Mouse (Mus musculus) layer of hippocampus, adult 11-12 months (tissue): ENCODE data around the gene Rab11fip5.

Experiments
- DNase-seq: peaks from one replicate; pipeline ENCODE4 v3.0.0; 2022; ENCODE audit warnings: low spot score

Gene Rab11fip5

DNA sequence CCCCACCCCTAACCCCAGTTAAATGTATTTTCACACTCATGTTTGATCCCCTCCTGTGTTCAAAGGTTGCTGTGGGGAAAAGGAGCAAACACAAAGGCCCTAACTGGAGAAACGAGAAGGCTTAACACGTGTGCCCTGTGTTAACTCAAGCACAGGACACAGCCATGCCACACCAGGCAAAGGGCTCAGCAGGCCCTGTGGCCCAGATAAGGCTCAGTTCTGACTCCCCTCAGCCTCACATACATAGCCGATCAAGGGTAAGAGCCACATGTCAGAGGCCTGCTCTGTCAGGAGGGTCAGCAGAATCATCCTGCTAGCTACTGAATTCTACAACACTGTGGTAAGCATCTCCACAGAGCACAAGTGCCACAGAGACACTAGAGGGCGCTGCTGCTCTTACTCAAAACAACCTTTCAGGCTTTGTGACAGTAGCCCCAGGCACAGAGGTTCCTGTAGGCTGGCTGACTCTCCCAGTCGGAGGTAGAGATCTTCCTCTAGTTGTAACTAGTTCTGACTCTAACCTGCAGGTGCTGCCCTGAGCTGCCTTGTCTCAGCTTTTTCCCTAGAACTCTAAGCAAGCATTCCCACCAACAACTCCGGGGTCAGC lies 28.3 kb downstream of the Rab11fip5 start:
- peak; percentile 90 for DNase-seq

GRCm38 (mm10) chr6:85344929-85345328 lies 29.5 kb downstream of the Rab11fip5 start:
- DNase-seq = no peak

GRCm38 (mm10) chr6:85343027-85343426 lies 31.4 kb downstream of the Rab11fip5 start:
- no peak for DNase-seq

- no peak for DNase-seq
Observed at GRCm38 (mm10) chr6:85341814-85342501, 32.5 kb downstream of the Rab11fip5 start.

- DNase-seq = no peak
Observed at GRCm38 (mm10) chr6:85340184-85340583, 34.2 kb downstream of the Rab11fip5 start.

GRCm38 (mm10) chr6:85339273-85339901 lies 35.0 kb downstream of the Rab11fip5 start:
- peak; percentile 66 for DNase-seq

DNA sequence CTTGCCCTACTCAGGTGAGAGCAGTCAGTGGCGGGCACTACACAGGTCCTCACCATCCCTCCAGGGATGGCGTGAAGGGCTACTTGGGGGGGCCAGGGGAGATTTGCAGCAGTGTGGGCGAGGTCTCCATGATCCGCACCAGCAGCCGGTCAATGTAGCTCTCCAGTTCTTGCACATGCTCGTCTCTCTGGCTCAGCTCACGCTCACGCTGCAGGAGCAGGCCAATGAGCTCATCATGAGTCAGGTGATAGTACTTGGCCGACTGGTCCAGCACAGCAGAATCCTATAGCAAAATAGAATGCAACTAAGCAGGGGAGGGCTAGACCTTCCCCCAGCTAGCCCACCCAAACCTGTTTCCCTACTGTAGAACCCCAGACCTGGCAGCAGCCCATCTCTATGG lies 37.5 kb downstream of the Rab11fip5 start:
- no peak for DNase-seq

DNA sequence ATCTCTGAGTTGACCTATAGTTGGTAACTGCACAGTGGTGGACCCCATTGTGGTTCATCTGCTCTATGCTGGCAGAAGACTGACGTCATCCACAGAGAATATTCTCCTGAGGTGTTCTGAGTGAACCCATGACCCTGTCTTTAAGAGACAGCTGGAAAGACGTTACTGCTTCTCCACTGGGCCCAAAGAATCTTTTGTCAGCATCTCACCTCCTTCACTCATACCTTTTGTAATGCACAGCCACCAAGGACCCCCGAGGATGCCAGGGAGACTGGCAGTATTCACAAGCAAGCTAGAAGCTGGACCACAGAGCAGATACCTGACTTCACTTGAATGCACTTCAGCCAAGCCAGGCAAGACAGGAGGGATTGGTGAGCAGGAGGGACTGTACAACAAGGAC lies 39.1 kb downstream of the Rab11fip5 start:
- DNase-seq = no peak

DNA sequence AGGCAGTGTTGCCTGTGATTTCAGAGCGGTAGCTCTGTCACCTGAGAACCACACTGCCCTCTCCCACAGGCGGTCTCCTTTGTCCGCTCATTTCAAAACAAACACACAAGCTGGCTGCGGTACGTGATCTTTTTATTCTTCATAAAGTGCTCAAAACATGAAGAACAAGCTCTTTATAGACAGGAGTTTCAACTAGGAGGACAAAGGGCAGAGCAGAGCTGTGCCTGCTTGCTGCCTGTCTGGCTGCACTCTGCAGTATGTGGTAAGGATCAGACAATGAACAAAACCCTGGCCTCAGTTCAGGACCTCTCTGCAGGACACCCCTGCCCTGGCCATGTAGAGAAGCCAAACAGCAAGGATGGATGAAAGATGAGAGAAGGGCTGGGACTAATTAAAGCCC lies 39.6 kb downstream of the Rab11fip5 start:
- DNase-seq = no peak

DNA sequence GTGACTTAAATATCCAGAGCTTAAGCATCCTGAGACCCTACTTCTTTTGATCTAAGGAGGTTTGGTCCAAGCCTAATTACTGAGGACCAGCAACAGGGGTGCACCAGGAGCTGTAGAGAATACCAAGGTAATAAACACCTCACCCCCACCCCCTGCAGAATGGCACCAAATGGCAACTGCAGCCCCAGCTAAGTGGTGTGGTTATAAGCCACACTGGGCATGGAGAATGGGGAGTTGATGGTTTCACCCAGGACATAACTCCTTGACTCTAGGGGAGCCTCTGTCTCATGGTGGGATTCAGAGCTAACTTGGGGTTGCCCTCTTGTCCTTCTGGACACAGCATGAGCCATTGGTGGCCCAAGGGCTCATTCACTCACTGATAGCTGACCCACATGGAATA lies 40.2 kb downstream of the Rab11fip5 start:
- no peak for DNase-seq

DNA sequence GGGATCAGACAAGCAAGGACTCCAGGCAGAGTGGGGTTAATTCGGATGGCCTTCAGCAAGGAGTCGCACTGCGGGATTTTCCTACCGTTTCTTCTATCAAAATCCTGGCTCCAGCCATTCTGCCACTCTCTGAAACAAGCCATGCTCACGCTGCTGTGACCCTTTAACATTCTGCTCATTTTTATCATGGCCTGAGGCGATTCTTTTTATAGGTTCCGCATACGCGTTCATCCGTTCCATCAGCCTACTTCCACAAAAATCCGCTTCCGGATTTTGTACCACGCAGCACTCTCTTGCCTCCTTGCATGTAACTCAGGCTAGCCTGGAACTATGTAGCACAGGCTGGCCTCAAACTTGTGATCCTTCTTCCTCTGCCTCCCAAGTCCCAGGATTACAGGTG lies 40.7 kb downstream of the Rab11fip5 start:
- peak; percentile 62 for DNase-seq

DNA sequence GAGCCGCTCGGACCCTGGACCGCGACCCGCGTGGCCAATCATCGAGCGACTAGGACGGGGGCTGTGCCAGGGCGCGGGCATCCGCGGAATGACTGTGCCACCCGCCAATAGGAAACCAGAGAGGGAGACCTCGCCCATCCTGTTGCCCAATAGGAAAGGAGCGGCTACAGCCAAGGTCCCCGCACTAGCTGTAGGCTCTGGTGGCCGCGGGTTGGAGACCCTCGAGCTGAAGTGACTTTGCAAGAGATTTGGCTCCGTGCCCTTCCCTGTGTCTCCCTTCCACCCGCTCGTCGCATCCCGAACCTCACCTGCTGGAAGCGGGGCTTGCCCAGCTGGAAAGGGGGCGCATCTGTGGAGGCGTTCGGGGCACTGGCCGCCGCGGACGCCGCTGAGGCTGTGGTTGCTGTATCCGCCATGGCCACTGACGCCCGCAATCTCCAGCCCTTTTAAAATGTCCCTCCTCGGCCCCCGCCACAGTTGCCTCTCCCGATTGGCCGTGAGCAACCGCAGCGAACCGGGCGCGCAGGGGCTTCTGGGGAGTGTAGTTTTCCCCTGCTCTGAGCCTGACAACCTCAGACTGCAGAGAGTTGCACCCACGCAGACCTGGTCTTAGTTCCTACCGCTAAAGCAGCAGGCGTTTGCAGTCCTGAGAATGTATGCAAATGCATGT lies 41.3 kb downstream of the Rab11fip5 start, which contains the start of gene Sfxn5:
Gene Sfxn5 (minus strand): TSS at position 423 of the 670 bp plus-strand sequence.
- DNase-seq = peak; percentile 95

- DNase-seq = peak; percentile 43
Observed at GRCm38 (mm10) chr6:85332351-85332999, 42.0 kb downstream of the Rab11fip5 start.

DNA sequence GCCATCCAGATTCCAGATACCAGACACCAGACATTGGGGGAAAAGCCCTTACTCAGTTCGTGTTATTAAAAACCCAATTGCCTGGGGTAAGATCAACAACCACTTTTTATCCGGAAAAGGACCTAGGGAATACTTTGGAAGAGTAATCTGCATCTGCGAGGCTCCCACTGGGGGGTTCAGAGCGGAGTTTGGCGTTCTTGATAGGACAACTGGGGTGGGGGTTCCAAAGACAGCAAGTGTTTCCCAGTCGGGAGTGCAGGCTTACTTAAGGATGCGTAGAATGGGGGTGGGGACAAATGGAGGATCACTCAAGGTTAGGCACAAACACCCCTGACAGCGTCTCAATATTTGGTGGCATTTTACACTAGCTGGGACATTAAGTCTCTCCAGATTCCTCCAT lies 42.7 kb downstream of the Rab11fip5 start:
- no peak for DNase-seq

- no peak for DNase-seq
Observed at GRCm38 (mm10) chr6:85331221-85331735, 43.2 kb downstream of the Rab11fip5 start.

- DNase-seq = no peak
Observed at GRCm38 (mm10) chr6:85329666-85330185, 44.7 kb downstream of the Rab11fip5 start.

- DNase-seq = no peak
Observed at GRCm38 (mm10) chr6:85326564-85326963, 47.9 kb downstream of the Rab11fip5 start.

GRCm38 (mm10) chr6:85325109-85325508 lies 49.3 kb downstream of the Rab11fip5 start:
- no peak for DNase-seq

- DNase-seq = peak; percentile 48
Observed at GRCm38 (mm10) chr6:85320445-85320866, 54.0 kb downstream of the Rab11fip5 start.

- no peak for DNase-seq
Observed at GRCm38 (mm10) chr6:85316211-85316610, 58.2 kb downstream of the Rab11fip5 start.

DNA sequence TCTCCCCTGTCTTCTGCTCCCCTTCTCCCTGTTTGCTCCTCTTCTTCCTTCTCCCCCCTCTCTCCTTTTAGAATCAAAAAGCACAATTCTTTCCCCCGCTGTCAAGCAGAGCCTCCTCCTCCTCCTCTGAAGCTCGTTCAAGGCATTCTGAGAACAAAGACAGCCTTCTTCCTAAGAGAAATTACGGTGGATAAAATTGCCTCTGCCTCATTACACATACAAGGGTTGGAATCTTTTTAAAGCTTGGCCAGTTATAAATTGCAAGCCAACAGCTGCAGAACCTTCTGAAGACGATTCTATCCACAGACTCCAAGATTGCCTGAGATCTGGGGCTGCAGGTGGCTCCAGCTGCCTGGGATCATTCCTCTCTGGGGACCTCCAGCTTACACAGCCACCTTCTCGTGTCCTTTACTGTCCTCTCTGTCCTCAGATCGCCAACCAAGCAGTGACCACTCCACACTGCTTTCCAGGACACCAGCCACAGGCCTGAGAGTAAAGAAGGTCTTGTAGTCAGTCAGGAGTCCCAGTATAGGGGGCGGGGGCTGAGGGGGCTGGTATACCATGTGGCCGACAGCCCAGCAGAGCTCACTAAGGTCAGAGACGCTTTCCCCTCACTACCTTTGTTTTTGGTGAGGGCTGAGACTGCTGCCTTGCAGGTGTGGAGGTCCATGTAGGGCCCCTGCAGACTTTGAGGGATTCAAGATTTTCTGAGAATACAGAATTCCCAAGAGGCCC lies 60.2 kb downstream of the Rab11fip5 start:
- no peak for DNase-seq
